Mouse (Mus musculus): ENCODE results near the gene Irf3.

DNA sequence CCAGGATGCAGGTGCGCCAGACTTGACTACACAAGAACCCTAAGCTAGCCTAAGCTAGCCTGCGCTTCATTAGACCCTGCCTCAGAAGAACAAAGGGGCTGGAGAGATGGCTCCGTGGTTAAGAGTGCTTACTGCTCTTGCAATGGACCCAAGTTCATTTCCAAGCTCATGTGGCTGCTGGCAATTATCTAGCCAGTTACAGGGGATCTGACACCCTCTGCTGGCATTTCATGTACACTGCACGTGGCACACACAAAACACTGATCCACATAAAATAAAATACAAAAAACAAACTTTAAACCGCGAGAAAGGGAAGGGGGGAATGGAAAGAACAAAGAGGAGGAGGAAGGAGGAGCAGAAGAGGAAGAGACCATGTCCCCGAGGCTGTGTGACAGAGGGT lies 39.2 kb upstream of the Irf3 start:
- TF ChIP-seq CHD2 (IDR thresholded peaks at IDR 0.05; ENCODE audit: low read depth, low read length) (no peak), ZC3H11A (IDR thresholded peaks at IDR 0.05; ENCODE audit: borderline replicate concordance, low read depth, low read length) (peak; percentile 25; the same call in 1 of the 2 replicates), ZNF384 (IDR thresholded peaks at IDR 0.05; ENCODE audit: low read depth, low read length) (no peak), MAFK (IDR thresholded peaks at IDR 0.05; ENCODE audit: insufficient read depth, low read depth, low read length) (no peak), HCFC1 (IDR thresholded peaks at IDR 0.05; ENCODE audit: borderline replicate concordance, insufficient read depth, low read length) (no peak)
